Mouse (Mus musculus) ES-E14 (cell line): Measurements from ENCODE around the gene Arf3.

Experiments
- HCFC1 ChIP-seq: IDR thresholded peaks from 2 replicates; pipeline ENCODE4 v1.6.1; 2012; ENCODE audit warnings: low read length, inconsistent platforms, borderline replicate concordance; ENCODE audit not compliant: insufficient read depth
- ZNF384 ChIP-seq: IDR thresholded peaks from 2 replicates; pipeline ENCODE4 v1.6.1; 2012; ENCODE audit warnings: low read depth, low read length, inconsistent platforms

- TF ChIP-seq ZNF384 (no peak), HCFC1 (no peak)
These were observed 36.9 kb downstream of the Arf3 start for GRCm38 (mm10) chr15:98726079-98726478.
